Mouse (Mus musculus): ENCODE measurements around the gene Boll.
"Not testable (repeated sequence)": the region's sequence is repeated elsewhere in the genome, so short reads cannot be mapped to it uniquely, and the experiment has no call there.

Gene Boll

GRCm38 (mm10) chr1:55363044-55363565 lies at the start of gene Boll:
Boll (minus strand) TSS chr1:55363469.
- DNase-seq (ENCODE audit: low read depth, low spot score) = peak; percentile 94

DNA sequence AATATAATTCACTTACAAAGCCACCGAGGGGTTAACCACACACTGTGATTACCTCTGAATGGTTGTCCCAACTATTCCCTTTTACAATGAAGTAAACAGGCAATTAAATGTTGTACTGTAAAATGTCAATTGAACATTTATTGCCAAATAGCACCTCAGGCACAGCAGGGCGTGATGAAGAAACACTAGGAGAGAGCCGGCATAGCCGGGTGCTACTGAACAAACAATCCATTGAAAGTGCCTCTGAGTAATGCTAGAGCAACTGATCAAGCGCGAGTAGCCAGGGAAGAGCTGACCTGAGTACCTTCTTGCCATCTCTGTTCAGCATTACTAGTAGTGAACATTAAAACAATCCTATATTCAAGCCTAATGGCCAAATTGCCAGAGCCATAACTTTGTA lies 49.3 kb upstream of the Boll start:
- DNase-seq (ENCODE audit: low read depth, low spot score) = no peak

DNA sequence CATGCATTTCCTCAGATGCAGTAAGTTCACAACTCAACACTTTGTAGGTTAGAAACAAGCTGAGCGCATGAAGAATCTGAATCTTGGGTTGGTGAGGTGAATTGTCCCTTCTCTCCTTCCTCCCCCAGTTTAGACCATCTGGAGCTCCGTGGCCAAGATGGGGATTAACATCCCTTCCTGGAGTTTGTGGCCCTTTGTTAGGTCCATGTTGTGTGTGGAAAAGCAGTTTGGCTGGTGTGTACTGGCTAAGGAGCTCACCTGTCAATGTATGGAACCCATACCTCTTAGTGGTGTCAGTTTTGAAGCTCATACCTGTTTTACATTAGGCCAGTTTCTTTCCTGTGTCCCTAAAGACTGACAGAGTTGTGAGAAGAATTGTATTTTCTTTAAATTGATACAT lies 47.8 kb upstream of the Boll start:
- DNase-seq (ENCODE audit: low read depth, low spot score) = no peak

DNA sequence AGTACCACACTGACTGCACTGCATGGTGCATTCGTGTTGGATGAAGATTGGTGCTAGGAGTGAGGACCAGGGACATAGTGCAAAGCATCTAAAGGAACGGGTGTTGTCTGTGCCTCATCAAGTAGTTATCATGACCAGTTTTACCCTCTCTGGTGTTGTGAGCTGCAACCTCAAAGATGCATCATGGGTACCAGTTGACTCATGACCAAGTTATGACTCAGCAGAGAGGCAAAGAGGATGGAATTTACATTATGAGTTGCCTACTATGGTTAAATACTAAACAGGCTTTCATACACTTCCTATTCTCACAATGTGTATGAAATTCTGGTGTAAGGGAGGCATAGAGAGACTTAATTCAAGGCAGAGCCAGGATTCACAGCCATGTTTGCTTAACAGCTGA lies 47.4 kb upstream of the Boll start:
- DNase-seq (ENCODE audit: low read depth, low spot score) = no peak

DNA sequence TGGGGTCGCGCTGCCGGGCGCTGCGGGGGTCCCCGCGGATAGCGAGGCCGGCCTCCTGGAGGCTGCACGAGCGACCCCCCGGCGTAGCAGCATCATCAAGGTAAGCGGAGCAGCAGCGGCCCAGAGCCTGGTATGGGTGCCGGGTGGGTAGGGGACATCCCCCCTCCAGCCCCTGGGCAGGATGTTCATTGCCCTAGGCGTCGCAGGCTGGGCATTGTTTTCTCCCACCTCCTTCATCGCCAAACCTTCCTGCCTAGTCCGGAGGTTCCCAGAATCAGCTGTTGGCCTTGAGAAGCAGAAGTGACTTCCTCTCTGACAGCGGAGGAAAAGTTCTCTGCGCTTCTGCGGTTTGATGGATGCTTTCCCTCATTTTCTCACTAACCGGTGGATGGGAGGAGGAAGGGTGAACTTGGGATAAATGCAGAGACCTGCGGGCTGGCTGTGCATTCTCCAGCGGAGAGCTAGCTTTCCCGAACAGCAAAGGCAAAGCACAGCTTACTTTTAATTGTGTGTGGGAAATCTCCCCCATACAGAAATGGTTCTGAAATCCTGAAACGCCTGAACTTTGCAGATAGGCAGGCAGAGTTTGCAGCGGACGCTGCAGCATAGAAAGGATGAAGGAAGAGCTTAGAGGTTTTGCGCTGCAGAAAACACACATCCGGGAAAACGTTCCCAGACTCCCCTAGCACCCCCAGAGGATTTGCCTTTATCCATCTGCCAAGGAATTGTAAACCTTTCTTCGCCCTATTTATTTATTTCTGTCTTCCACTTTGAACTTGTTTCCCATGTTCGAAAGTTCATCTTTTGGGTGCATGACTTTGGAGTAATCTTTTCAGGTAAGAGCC lies 43.5 kb upstream of the Boll start:
- peak; percentile 47 for DNase-seq (ENCODE audit: low read depth, low spot score)

GRCm38 (mm10) chr1:55406023-55406413 lies 42.7 kb upstream of the Boll start:
- peak; percentile 62 for DNase-seq (ENCODE audit: low read depth, low spot score)

DNA sequence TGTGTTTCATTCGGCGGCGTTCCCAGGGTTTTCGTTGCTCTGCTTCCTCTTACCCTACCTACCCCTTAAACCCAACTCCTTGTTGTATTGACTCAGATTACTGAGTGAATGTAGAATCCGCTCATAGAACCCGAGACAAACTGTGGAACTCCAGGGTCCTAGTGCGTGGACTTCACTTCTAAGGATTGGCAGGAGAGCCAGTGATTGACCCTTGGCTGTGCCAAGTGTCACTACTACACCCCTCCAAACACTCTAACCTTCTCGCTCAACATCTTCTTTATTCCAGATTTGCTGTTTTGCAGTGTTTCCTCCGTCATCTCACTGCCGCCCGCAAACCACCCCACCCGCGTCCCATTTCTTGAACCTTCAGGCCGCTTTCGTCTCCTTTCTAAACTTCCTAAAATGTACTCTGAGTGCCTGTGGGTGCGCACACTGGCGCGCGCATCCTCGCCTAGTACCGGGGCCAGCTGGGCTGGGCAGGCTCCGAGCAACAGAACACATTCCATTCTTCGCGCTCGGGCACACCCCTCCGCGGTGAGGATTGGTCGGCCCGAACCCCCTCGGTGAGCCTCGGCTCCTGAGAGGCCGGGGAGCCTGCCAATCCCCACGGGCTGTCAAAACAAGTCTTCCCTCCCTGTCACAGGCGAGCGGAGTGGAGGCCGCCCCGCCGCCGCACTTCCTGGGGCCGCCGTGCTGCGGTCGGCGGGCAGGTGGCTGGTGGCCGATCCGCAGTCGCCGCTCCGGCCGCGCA lies 42.2 kb upstream of the Boll start, which contains the start of gene Plcl1:
TSS of gene Plcl1 (plus strand) at position 650 of the 751 bp plus-strand sequence.
- DNase-seq (ENCODE audit: low read depth, low spot score) = peak; percentile 96

DNA sequence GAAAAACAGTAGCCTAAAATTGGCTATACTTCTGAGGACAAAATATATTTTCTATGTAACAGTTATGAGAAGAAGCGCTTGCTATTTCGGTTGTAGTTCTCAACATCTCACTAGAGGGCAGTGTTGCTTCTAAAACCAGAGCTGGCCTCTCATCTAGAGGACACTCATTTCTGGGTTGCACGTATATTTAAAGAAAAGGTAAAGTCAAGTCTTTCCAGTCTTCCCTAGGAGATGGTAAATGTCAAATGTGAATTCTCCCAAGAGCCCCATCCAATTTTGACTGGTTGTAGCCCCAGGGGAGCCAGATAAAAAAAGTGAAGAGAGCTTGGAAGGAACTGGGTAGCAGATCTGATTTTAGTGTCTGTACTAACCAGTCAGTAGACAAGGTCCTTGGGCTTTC lies 41.2 kb upstream of the Boll start:
- DNase-seq (ENCODE audit: low read depth, low spot score) = peak; percentile 65

GRCm38 (mm10) chr1:55399891-55400290 lies 36.6 kb upstream of the Boll start:
- no peak for DNase-seq (ENCODE audit: low read depth, low spot score)

- DNase-seq (ENCODE audit: low read depth, low spot score) = peak; percentile 94
Observed at GRCm38 (mm10) chr1:55383114-55383773, 20.0 kb upstream of the Boll start.

DNA sequence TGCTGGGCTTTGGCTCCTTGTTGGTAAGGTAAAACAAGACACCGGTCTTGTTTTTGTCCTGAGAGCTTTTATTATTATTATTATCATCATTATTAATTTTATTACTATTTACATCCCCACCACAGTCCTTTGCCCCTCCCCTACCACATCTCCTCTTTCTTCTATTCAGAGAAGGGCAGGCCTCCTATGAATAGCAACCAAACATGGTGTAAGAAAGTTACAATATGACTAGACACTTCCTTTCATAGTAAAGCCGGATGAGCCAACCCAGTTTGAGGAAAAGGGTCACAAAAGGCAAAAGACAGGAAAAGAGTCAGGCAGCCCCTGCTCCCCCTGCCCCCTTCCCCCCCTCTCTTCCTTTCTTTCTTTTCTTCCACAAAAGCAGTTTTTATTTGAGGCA lies 17.3 kb upstream of the Boll start:
- no peak for DNase-seq (ENCODE audit: low read depth, low spot score)

DNA sequence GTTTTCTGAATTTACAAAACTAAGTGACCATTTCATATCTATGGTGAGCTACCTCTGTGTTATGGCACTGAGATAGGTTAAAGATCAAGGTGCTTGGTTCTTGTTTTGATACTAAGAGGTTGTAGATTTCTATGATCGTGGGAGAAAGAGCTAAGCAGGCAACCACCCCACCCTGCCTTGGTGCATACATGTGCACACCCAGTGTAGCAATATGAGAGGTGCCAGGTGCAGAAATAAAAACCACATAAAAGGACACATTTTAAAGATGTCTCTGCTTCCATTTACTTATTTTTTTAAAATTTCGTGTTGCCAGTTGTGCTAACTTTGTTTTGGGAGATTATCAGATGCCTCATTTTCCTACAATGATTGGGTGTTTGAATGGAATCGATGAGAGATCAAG lies 9.4 kb upstream of the Boll start:
- DNase-seq (ENCODE audit: low read depth, low spot score) = no peak

DNA sequence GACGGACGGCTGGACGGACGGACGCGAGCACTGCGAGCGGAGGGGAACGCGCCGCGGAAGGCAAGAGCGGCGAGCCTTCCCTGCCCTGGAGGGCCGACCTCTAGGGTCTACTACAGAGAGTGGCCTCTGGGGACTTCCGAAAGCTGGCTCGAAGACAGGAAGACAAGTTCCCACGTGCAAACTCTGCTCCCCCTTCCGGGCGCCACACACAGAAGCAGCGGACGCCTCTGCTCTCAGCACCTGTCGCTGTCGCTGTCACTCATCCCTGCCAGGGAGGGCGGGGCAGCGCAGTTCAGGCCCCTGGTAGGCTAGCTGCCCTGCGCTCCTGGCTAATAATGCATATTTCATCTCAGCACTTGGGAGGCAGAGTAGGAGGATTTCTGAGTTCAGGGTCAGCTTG lies 317 bp upstream of the Boll start:
- peak; percentile 90 for DNase-seq (ENCODE audit: low read depth, low spot score)

GRCm38 (mm10) chr1:55362634-55363033 lies 635 bp downstream of the Boll start:
- DNase-seq (ENCODE audit: low read depth, low spot score) = peak; percentile 69

DNA sequence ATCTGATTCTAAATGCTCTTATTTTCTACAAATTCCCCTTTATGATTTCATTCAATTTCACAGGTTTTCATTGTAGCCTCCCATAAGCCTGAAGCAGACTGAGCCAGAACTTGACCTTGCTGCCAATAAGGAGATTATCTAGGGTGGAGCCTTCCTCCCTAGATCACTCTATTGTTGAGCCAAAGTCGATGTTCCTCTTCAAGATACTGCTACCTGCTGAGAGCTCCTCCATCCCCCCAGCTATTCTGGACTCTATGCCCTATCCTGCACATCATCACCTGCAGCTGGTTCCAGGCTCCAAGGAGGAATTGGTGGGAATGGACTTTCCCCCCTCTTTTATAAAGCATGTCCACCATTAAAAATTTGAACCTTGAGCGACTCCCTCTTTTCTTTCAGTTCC lies 11.4 kb downstream of the Boll start:
- peak; percentile 23 for DNase-seq (ENCODE audit: low read depth, low spot score)

DNA sequence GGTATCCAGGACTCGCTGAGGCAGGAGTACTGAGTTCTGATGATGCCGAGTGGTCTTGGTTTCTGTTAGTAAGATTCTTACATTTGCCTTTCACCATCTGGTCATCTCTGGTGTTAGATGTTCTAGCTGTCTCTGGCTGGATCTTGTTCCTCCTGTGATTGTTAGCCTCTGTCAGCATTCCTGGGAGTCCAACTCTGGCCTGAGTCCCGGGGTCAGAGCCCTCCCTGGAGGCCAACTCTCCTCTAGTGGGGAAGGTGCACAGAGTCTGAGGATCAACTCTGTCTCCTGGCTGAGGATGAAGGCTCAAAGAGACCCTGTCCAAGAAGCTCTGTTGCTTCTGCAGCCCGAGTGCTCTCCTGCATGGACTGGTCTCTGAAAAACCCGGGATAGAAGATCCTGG lies 37.8 kb downstream of the Boll start:
- DNase-seq (ENCODE audit: low read depth, low spot score) = not testable (repeated sequence)

DNA sequence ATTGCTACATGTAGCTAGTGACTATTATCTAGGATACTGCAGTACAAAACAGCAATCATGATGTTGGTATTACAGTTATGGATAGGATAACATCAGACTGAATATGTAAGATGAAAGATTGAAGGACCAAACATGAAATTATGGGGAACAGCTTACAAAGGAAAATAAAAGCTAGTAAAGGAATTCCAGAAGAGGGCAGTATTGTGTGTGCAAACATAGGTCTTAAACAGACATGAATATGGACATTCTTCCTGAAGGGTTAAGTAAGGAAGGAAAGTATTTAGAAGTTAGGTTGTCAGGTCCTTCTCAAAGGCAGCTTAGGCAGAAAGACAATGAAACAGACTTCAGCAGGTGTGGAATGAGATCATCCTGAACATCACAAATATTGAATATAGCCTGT lies 62.2 kb downstream of the Boll start:
- DNase-seq (ENCODE audit: low read depth, low spot score) = no peak

- peak; percentile 66 for DNase-seq (ENCODE audit: low read depth, low spot score)
Observed at GRCm38 (mm10) chr1:55279081-55279480, 84.2 kb downstream of the Boll start.

- DNase-seq (ENCODE audit: low read depth, low spot score) = no peak
Observed at GRCm38 (mm10) chr1:55265447-55265846, 97.8 kb downstream of the Boll start.

- DNase-seq (ENCODE audit: low read depth, low spot score) = no peak
Observed at GRCm38 (mm10) chr1:55264385-55264784, 98.9 kb downstream of the Boll start.

DNA sequence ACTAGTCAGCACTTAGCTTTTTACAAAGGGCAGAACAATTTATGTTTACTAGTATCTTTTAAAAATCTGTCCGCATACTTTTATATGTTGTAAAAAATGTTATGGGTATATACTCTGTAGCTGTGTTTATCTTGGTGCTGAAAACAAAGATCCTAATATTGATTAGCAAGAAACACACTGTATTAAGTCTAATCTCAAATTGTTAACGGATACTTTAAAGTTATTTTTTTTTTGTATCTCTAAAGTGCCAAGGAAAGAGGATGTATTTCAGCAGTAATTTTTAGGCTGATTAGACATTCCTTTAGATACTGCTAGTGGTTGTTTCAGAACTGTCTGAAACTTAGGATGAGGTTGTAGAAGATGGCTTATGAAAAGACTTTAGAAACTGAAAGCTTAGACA lies 116.9 kb downstream of the Boll start:
- DNase-seq (ENCODE audit: low read depth, low spot score) = no peak

DNA sequence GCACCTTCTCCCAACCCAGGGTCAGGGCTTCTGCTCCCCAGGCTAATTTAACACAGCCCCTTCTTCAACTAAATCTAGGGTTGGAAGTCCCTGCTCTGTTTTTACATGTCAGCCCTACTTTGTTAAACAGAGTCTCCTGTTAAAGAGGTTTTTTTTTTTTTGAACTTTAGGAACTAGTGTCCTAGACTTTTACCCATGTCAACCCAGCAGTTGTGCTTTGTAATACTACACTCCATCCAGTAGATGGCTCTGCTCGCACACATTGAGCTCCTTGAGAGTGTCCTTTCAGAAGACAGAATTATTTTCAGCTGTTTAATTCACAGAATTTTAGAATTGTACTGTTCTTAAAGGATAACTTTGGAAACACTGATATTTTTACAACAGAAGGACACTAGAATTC lies 124.0 kb downstream of the Boll start:
- peak; percentile 81 for DNase-seq (ENCODE audit: low read depth, low spot score)
